Mouse (Mus musculus): ENCODE results near the gene Cfap52.

- TF ChIP-seq CTCF (IDR thresholded peaks at IDR 0.05; ENCODE audit: control insufficient read depth, insufficient read depth, insufficient replicate concordance, low read depth, low read length), result peak; percentile 80; the same call in 1 of the 2 replicates
- TF ChIP-seq POLR2A (IDR thresholded peaks at IDR 0.05; ENCODE audit: control insufficient read depth, low read depth, low read length), result no peak
Measured at GRCm38 (mm10) chr11:67897064-67897560, 68.3 kb downstream of the Cfap52 start.

Data from testis, adult 2 months (tissue).